ENCODE assay signal across 16 mouse cellular contexts in genomic region chr8:47376651-47377050, GRCm38 (mm10).
A peak's percentile ranks its signal among the peaks of the same experiment; 100 is the strongest.
DNase-seq lines count a peak whose midpoint lies in the region.
"Had no signal": no experiment of that assay in that cellular context is flagged by ENCODE, and none has a peak within 500 bp of the region (broad histone marks: within the 10 kb centered on the region; RNA-seq: fewer than 3 reads in every experiment).

No protein-coding gene starts in this region.

- DNase-seq in R1 (ENCODE audit: low read depth, low spot score) (peak; percentile 72), ZHBTc4 (ENCODE audit: low read depth, low spot score) (peak; percentile 56)
- no peak for DNase-seq in heart, adult 11 months
- no peak for DNase-seq in adrenal gland, postnatal 36 days
- DNase-seq: adrenal gland, adult 2 months; adrenal gland, adult 8-10 months; adrenal gland, postnatal 10 days; adrenal gland, postnatal 14 days; adrenal gland, postnatal 25 days; B cell, adult 2 months; cerebellum, adult 11 months; cerebellum, adult 11-12 months; cerebellum, adult 18-20 months; cerebellum, adult 2 months; cerebellum, adult 8-10 months; cerebellum, adult 9-10 months had no signal

Comparison
In these comparisons a context has a peak if more than half of its experiments do, and no peak if none do; other contexts are left out.
1. DNase-seq: peak in R1 (single experiment) and ZHBTc4 (single experiment); none in heart, adult 11 months (single experiment) and adrenal gland, postnatal 36 days (0 of 2).